ENCODE assay signal across 26 mouse cellular contexts in the genomic region with DNA sequence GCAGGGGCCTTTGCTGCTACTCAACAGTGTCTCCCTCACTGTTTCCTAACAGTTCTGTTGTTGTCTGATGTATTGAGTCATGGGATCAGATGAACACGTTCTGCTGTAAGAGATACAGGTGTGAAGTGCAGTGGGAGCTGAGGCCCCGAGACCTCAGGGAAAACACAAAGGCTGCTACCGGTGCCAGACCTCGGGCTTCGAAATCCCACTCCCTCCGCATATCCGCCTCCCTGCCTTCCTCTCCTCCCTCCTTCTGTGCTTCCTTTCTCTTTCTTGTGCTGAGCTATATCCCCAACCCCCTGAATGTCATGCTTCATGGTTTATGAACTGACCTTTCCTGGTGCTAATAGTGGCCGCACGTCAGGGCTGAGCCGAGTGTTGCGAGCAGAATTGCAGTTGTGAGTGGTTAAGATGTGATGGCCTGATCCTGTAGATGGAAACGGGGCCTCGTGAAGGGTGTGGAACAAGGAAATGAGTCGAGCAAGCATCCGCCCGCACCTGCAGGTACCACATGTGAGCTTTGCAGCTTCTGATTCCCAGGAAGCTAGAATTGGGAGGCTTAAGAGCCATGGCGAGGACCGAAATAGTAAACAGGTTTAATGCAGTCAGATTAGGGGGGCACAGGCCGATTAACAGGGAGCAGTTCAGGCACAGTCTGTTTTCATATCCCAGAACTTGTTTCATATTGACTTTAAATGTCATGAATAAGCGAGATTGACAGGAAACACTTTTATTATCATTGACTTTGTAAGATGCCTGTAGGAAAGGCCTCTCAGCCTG. TPM values are rescaled to one million over a fixed set of nuclear protein-coding genes. Genes with fewer than 3 reads are reported as not detected.
DNase-seq lines count a peak whose midpoint lies in the region; ATAC-seq and TF ChIP-seq lines count a peak whose summit lies in the region.
"Had no signal": no experiment of that assay in that cellular context is flagged by ENCODE, and none has a peak within 500 bp of the region (broad histone marks: within the 10 kb centered on the region; RNA-seq: fewer than 3 reads in every experiment).

No protein-coding gene starts in this region.

- H3K9ac ChIP-seq in forebrain, embryonic 14.5 days (ENCODE audit: low read length), result 0 out of 2 replicates have a peak overlapping the region, but pooled peaks have one; percentile 21
- H3K9ac ChIP-seq in forebrain, embryonic 12.5 days, result no peak overlapping the region
- peak overlapping the region; percentile 9; the same call in 1 of the 2 replicates for H3K9ac ChIP-seq in kidney, embryonic 16.5 days (replicated peaks; ENCODE audit: low read length)
- H3K9ac ChIP-seq in midbrain, embryonic 11.5 days (ENCODE audit: low read length), result no peak overlapping the region
- H3K9ac ChIP-seq: forebrain, postnatal 0 days; hindbrain, embryonic 15.5 days; limb, embryonic 13.5 days; lung, embryonic 15.5 days; midbrain, embryonic 13.5 days; neural tube, embryonic 13.5 days had no signal

- TF ChIP-seq POLR2A in cortical plate, adult 2 months (IDR thresholded peaks at IDR 0.05; ENCODE audit: extremely low read depth, insufficient read depth, low read length), result no peak

- no peaks in the 10 kb centered on the region for H3K36me3 ChIP-seq in forebrain, embryonic 14.5 days (ENCODE audit: control insufficient read depth, insufficient read depth, low read length)
- H3K36me3 ChIP-seq in forebrain, embryonic 12.5 days (replicated peaks), result no peaks in the 10 kb centered on the region
- no peaks in the 10 kb centered on the region for H3K36me3 ChIP-seq in kidney, embryonic 16.5 days (ENCODE audit: insufficient read depth, low read length)
- H3K36me3 ChIP-seq in midbrain, embryonic 11.5 days (ENCODE audit: control insufficient read depth, insufficient read depth, low read length), result no peaks in the 10 kb centered on the region
- no peaks in the 10 kb centered on the region for H3K36me3 ChIP-seq in midbrain, embryonic 10.5 days
- H3K36me3 ChIP-seq: hindbrain, embryonic 15.5 days; limb, embryonic 13.5 days; lung, embryonic 15.5 days; midbrain, embryonic 13.5 days; neural tube, embryonic 13.5 days had no signal

- no peak for TF ChIP-seq CTCF in cortical plate, adult 2 months (IDR thresholded peaks at IDR 0.05; ENCODE audit: extremely low read depth, insufficient read depth, low read length)

- no peaks in the 10 kb centered on the region for H3K27me3 ChIP-seq in forebrain, embryonic 14.5 days (replicated peaks; ENCODE audit: control insufficient read depth, insufficient read depth, low read length)
- no peaks in the 10 kb centered on the region for H3K27me3 ChIP-seq in forebrain, embryonic 12.5 days
- no peaks in the 10 kb centered on the region for H3K27me3 ChIP-seq in kidney, embryonic 16.5 days (ENCODE audit: insufficient read depth, low read length)
- no peaks in the 10 kb centered on the region for H3K27me3 ChIP-seq in midbrain, embryonic 11.5 days (ENCODE audit: control insufficient read depth, insufficient read depth, low read length)
- no peaks in the 10 kb centered on the region for H3K27me3 ChIP-seq in midbrain, embryonic 10.5 days (ENCODE audit: low read depth, poor library complexity, severe bottlenecking)
- H3K27me3 ChIP-seq: hindbrain, embryonic 15.5 days; limb, embryonic 13.5 days; lung, embryonic 15.5 days; midbrain, embryonic 13.5 days; neural tube, embryonic 13.5 days had no signal

- no peak for ATAC-seq in forebrain, embryonic 14.5 days
- ATAC-seq in forebrain, embryonic 12.5 days (ENCODE audit: low FRiP score), result no peak
- ATAC-seq in kidney, embryonic 16.5 days (ENCODE audit: low FRiP score, low TSS enrichment), result no peak; the same call in 1 of the 2 replicates
- no peak for ATAC-seq in midbrain, embryonic 11.5 days (ENCODE audit: low FRiP score)
- ATAC-seq: forebrain, postnatal 0 days; inflammation-experienced regulatory T-cells, adult 6 months; midbrain, embryonic 13.5 days had no signal

- H3K9me3 ChIP-seq in forebrain, embryonic 14.5 days (replicated peaks; ENCODE audit: control insufficient read depth, low read length), result no peaks in the 10 kb centered on the region
- no peaks in the 10 kb centered on the region for H3K9me3 ChIP-seq in forebrain, embryonic 12.5 days
- H3K9me3 ChIP-seq in kidney, embryonic 16.5 days (ENCODE audit: low read length), result no peaks in the 10 kb centered on the region
- no peaks in the 10 kb centered on the region for H3K9me3 ChIP-seq in midbrain, embryonic 11.5 days (ENCODE audit: control insufficient read depth, low read length)
- no peaks in the 10 kb centered on the region for H3K9me3 ChIP-seq in midbrain, embryonic 10.5 days (replicated peaks)
- H3K9me3 ChIP-seq: hindbrain, embryonic 15.5 days; limb, embryonic 13.5 days; lung, embryonic 15.5 days; midbrain, embryonic 13.5 days; neural tube, embryonic 13.5 days had no signal

- H3K4me3 ChIP-seq in forebrain, embryonic 14.5 days (ENCODE audit: low read depth, low read length), result no peak overlapping the region
- H3K4me3 ChIP-seq in forebrain, embryonic 12.5 days (replicated peaks), result no peak overlapping the region
- H3K4me3 ChIP-seq in kidney, embryonic 16.5 days (ENCODE audit: low read length), result no peak overlapping the region
- H3K4me3 ChIP-seq in midbrain, embryonic 11.5 days (ENCODE audit: low read depth, low read length), result no peak overlapping the region
- H3K4me3 ChIP-seq in midbrain, embryonic 10.5 days, result no peak overlapping the region
- no peak overlapping the region for H3K4me3 ChIP-seq in cortical plate, adult 2 months (ENCODE audit: insufficient read depth, low read length)
- H3K4me3 ChIP-seq: hindbrain, embryonic 15.5 days; limb, embryonic 13.5 days; lung, embryonic 15.5 days; midbrain, embryonic 13.5 days; neural tube, embryonic 13.5 days had no signal

- H3K4me2 ChIP-seq in forebrain, embryonic 14.5 days (ENCODE audit: low read length), result no peak overlapping the region
- no peak overlapping the region for H3K4me2 ChIP-seq in forebrain, embryonic 12.5 days
- no peak overlapping the region for H3K4me2 ChIP-seq in kidney, embryonic 16.5 days (replicated peaks; ENCODE audit: low read depth, low read length)
- no peak overlapping the region for H3K4me2 ChIP-seq in midbrain, embryonic 11.5 days
- H3K4me2 ChIP-seq: heart, embryonic 11.5 days; hindbrain, embryonic 15.5 days; limb, embryonic 13.5 days; liver, embryonic 11.5 days; lung, embryonic 15.5 days; midbrain, embryonic 13.5 days; neural tube, embryonic 13.5 days had no signal

- no peak overlapping the region for H3K27ac ChIP-seq in forebrain, embryonic 14.5 days (ENCODE audit: low read depth, low read length)
- H3K27ac ChIP-seq in forebrain, embryonic 12.5 days, result no peak overlapping the region
- no peak overlapping the region for H3K27ac ChIP-seq in kidney, embryonic 16.5 days (ENCODE audit: low read length)
- no peak overlapping the region for H3K27ac ChIP-seq in midbrain, embryonic 11.5 days (ENCODE audit: low read depth, low read length)
- no peak overlapping the region for H3K27ac ChIP-seq in midbrain, embryonic 10.5 days (replicated peaks)
- peak overlapping the region; percentile 60; the same call in 1 of the 2 replicates for H3K27ac ChIP-seq in cortical plate, adult 2 months (ENCODE audit: insufficient read depth, low read length)
- H3K27ac ChIP-seq: hindbrain, embryonic 15.5 days; limb, embryonic 13.5 days; lung, embryonic 15.5 days; midbrain, embryonic 13.5 days; neural tube, embryonic 13.5 days had no signal

- intact Hi-C loops in gastrocnemius, postnatal 14 days (cut with DNase I; ENCODE audit: low total_unique reads), result no loop called here

- WGBS in forebrain, embryonic 14.5 days, result 81% methylated on average over 20 of the region's 20 CpGs
- WGBS in forebrain, embryonic 12.5 days, result 85% methylated on average over 20 of the region's 20 CpGs
- 38% methylated on average over 20 of the region's 20 CpGs for WGBS in kidney, embryonic 16.5 days
- 72% methylated on average over 20 of the region's 20 CpGs for WGBS in midbrain, embryonic 11.5 days
- 74% methylated on average over 20 of the region's 20 CpGs for WGBS in midbrain, embryonic 10.5 days

- peaks cover 12% of the 10 kb centered on the region for H3K4me1 ChIP-seq in forebrain, embryonic 14.5 days (ENCODE audit: control insufficient read depth, insufficient read depth, low read length)
- H3K4me1 ChIP-seq in forebrain, embryonic 12.5 days, result peaks cover 19% of the 10 kb centered on the region
- H3K4me1 ChIP-seq in kidney, embryonic 16.5 days (ENCODE audit: insufficient read depth, low read length), result 0 out of 2 replicates have a peak, but pooled peaks cover 8% of the 10 kb centered on the region
- peaks cover 5% of the 10 kb centered on the region for H3K4me1 ChIP-seq in midbrain, embryonic 11.5 days (ENCODE audit: control insufficient read depth, insufficient read depth, low read length)
- peaks cover 28% of the 10 kb centered on the region for H3K4me1 ChIP-seq in midbrain, embryonic 10.5 days
- peaks cover 26% of the 10 kb centered on the region for H3K4me1 ChIP-seq in cortical plate, adult 2 months (ENCODE audit: control insufficient read depth, insufficient read depth, low read length)
- H3K4me1 ChIP-seq: limb, embryonic 13.5 days had no signal

- no peak for DNase-seq in forebrain, embryonic 14.5 days (ENCODE audit: low spot score)
- no peak for DNase-seq in kidney, postnatal 14 days
- DNase-seq in midbrain, embryonic 11.5 days (ENCODE audit: low spot score, missing footprints), result peak; percentile 45
- no peak for DNase-seq in midbrain, embryonic 10.5 days (ENCODE audit: low spot score)
- no peak for DNase-seq in gastrocnemius, postnatal 14 days
- DNase-seq: adrenal gland, postnatal 25 days; cerebellum, postnatal 14 days; forebrain, postnatal 0 days; heart, postnatal 4 days; kidney, adult 18-20 months; kidney, postnatal 10 days; right cerebral cortex, adult 18-20 months; spleen, adult 18-20 months; thymus, postnatal 14 days had no signal

RNA-seq across cellular contexts. Expression of a gene that starts 31.7 kb away (rescaled TPM):
- polyA plus RNA-seq in forebrain, embryonic 14.5 days (2014; fragmentation: Nextera tagmentation; extraction: Ambion mirVana), result 5.3 and 6.1 TPM in 2 replicates
- 7.2 and 8.4 TPM in 2 replicates for polyA plus RNA-seq in forebrain, embryonic 12.5 days (2016; fragmentation: Nextera tagmentation; extraction: Ambion mirVana)
- polyA plus RNA-seq in kidney, embryonic 16.5 days (2015; fragmentation: Nextera tagmentation; extraction: Ambion mirVana), result 3.0 and 3.5 TPM in 2 replicates
- 6.3 and 6.4 TPM in 2 replicates for polyA plus RNA-seq in midbrain, embryonic 11.5 days (2014; fragmentation: Nextera tagmentation; extraction: Ambion mirVana)
- 10.9 and 11.7 TPM in 2 replicates for polyA plus RNA-seq in midbrain, embryonic 10.5 days (2016; fragmentation: Nextera tagmentation; extraction: Ambion mirVana)
- polyA plus RNA-seq in cortical plate, adult 2 months (2012; rRNA removed), result 59.9 and 61.7 TPM in 2 replicates
- total RNA-seq in gastrocnemius, postnatal 14 days (2021), result 1 to 10 TPM; 1.2 TPM
- total RNA-seq: megakaryocyte, adult 5-6 weeks had no signal
- polyA plus RNA-seq: inflammation-experienced regulatory T-cells, adult 6 months had no signal

Comparison
In these comparisons a context has a peak if more than half of its experiments do, and no peak if none do; other contexts are left out.
1. H3K9ac ChIP-seq: peak in forebrain, embryonic 14.5 days (single experiment) and kidney, embryonic 16.5 days (single experiment); none in forebrain, embryonic 12.5 days (single experiment) and midbrain, embryonic 11.5 days (single experiment).